Mouse (Mus musculus) gastrocnemius, postnatal 14 days (tissue): ENCODE measurements around the gene Atpif1. TPM values are rescaled to one million over a fixed set of nuclear protein-coding genes. Genes with fewer than 3 reads are reported as not detected.
A peak's percentile ranks its signal among the peaks of the same experiment; 100 is the strongest.

Experiments
- DNase-seq: peaks from one replicate; pipeline ENCODE4 v3.0.0; 2021; ENCODE audit warnings: mixed read lengths
- intact Hi-C: fragments of 180-260 bp; cut with DNase I; formaldehyde crosslinking; loops from one replicate; pipeline ENCODE4 v1.15.1; 2025; ENCODE audit warnings: low total_unique reads
- total RNA-seq, 2 experiments: library from RNA; stranded (reverse); gene quantifications; 2 replicates each; pipeline ENCODE4 v1.2.3; 2021

The Atpif1 gene
- total RNA-seq, 2 experiments from 2014 or later, result 80.8 to 83.4 TPM

DNA sequence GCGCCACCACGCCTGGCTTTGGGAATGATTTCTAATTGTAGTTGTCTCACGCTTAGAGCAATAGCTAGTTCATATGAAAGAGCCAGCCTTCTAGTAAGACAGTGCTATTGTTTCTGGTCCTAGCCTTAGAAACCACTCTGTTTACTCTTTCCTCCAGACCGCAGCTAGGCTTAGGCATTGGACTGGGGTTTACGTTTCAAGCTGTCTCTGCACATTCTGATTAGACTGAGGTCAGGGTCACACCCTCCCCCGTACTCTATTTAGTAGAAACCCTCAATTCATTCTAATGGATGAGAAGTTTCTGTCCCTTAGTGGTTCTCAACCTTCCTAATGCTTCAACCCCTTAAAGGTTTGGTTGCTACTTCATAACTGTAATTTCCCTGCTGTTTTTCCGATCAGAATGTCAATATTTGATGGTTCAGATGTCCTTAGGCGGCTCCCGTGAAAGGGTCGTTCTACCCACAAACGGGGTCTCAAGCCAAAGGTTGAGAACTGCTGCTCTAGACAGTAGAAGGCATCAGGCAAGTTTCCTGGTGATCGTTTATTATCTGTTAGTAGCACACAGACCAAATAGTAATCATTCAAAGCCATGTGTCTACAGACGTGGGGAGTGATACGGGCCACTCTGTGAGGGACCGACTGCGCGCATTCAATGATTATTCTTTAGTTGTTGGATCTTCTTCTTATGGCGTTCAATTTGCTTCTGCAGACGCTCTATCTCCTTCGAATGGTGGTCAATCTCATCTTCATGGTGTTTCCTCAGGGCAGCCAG, 3.2 kb downstream of the Atpif1 start:
- intact Hi-C loops, result no loop called here
- DNase-seq, result no peak

DNA sequence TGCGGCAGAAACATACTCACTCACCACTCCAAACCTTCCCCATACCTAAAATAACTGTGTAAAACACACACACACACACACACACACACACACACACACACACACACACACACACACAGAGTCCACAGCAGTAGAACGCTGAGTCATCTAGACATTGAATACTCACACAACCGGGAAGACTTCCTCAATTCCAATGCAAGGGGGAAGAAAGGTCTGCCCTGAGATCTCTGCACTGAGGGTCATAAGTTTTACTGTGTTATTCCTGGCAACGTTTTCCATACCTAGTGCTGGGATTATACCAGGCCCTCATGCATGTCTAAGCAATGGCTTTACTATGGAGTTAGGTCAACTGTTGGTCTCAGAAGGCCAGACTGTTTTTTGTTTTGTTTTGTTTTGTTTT, 4.1 kb downstream of the Atpif1 start:
- intact Hi-C loops, result no loop called here
- DNase-seq, result no peak

DNA sequence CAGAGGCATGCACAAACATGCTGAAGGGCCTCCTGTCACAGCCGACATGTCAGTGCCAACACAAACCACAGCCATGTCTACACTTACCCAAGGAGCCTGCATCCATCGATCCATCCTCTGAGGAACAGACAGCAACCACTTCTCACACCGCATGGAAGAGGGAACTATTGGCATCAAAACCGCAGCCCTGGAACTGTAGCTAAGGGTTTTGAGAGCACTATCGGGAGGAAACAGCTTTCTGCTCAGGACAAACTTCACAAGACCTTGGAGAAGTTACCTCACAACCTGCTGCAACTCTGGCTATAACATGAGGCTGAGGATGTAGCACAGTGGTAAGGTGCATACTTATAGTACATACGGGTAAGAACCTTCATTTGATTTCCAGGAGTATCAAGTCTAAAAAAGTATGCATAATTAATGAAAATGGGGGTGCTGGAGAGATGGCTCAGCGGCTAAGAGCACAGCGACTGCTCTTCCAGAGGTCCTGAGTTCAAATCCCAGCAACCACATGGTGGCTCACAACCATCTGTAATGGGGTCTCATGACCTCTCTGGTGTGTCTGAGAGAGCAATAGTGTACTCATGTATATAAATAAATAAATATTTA, 5.4 kb downstream of the Atpif1 start:
- DNase-seq, result no peak
- intact Hi-C loops, result no loop called here

DNA sequence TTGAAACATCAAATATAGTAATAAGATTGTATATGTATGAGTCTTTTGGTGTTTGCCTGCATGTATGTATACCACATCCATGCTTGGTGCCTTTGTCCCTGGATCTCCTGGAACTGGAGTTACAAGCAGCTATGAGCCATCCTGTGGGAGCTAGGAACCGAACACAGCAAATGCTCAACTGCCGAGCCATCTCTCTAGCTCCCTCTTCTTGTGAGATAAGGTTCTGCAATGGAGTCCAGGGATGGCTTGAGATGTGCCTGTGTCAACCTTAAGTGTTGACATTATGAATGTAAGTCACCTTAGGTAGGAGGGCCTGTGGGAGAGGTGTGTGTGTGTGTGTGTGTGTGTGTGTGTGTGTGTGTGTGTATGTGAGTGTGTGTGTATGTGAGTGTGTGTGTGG, 6.8 kb downstream of the Atpif1 start:
- intact Hi-C loops, result no loop called here
- DNase-seq, result no peak

DNA sequence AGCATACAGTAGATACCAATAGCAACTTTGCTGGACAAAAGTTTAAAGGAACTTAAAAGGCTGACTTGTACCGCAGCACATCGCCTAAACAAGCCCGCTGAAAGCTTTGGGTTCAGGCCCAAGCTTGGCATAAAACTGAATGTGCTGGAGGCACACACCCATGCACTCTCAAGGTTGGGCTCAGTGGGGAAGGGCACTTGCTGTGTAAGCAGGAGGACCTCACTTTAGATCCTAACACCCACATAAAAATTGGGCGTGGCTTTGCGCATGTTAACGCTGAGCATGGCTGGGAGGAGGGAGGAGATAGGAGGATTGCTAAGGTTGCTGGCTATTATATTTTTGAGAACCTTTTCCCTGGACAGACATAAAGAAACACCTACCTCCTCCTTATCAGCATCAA, 8.7 kb downstream of the Atpif1 start:
- intact Hi-C loops, result no loop called here
- DNase-seq, result no peak

DNA sequence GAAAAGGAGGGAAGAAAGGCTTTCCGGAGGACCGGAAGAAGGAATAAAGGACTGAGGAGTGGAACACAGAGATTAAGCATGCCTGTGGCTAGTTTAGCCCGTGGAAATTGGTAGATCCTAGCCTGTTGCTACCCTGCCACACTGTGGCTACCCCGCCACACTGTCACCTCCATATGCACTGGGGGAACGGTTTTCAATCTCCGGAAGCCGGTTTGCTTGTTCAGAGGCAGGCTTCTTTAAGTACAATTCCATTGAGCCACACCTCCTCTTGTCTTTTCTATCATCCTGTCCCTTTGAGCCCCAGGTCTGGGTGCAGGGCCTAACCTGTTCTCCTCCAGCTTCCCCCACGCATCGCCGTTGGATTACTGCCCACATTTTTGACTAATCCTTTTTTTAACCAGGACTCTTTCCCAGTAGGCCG, 9.1 kb downstream of the Atpif1 start:
- intact Hi-C loops, result no loop called here
- DNase-seq, result no peak

DNA sequence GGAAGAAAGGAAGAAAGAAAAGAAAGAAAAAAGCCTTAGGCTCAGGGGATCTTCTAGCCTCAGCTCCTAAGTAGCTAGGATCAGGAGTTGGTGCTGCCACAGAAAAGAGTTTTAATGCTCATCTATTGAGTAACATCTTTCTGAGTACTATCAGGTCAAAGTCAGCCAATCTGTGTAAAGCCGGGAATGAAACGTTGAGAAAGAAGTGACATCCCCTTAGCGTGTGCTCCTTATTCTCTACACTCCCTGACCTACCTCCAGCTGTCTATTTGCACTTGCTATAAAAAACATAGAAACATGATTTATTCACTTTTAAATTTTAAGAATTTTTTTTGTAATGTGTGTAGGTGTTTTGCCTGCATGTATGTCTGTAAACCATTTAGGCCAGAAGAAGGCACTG, 14.3 kb downstream of the Atpif1 start:
- no peak for DNase-seq
- intact Hi-C loops, result loop anchor here (10.0 kb wide), 1 partner anchor 224 kb away; no protein-coding TSS in a partner anchor

DNA sequence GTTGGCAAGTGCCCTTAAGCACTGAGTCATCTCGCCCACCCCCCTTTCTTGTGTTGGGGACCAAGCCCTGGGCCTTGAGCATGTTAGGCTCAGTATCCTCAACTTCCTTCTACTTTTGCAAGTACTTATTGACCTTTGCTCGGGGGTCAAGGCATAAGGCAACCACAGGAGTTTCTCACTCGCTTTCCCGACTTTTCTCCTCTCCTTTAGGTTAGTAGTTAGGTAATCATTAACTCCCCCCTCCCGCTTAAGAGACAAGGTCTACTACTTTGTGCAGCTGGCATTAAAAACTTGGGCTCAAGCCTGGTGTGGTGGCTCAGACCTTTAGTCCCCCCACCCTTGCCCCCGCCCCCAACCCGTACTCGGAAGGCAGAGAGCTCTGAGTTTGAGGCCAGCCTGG, 15.4 kb downstream of the Atpif1 start:
- intact Hi-C loops, result loop anchor here (10.0 kb wide), 1 partner anchor 223 kb away; no protein-coding TSS in a partner anchor
- no peak for DNase-seq

DNA sequence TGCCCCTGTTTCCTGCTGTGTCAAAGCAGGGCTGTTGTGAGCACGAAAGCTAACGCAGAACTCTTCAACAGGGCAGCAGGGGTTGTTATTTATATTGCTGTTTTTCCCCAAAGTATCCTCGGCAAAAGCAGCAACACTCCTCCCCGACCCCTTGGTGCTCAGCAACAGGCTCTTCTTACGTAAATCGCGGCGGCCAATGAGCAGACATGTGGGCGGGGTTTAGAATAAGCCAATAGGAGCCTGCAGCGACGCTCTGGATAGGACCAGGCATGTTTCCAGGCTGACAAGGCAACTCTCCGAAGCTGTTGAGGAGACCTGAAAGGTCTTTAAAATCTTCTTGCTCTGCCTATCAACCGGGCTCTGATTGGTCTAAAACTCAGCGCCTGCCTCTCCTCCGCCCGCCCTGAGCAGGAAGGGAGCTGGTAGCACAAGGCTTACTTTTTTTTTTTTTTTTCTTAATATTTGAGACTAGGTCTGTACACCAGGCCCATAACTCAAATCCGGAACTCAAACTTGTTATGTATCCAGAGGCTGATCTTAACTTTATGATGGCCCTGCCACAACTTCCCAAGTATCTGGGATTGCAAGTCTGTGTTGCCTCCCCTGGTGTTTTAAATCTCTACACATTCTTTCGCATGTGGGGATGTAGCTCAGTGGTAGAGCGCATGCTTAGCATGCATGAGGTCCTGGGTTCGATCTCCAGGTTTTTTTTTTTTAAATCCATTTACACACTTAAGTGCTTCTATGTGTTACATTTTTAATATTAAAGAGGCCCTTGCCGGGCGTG, 17.9 kb downstream of the Atpif1 start:
- intact Hi-C loops, result loop anchor here (10.0 kb wide), 1 partner anchor 221 kb away; no protein-coding TSS in a partner anchor
- DNase-seq, result peak; percentile 94

DNA sequence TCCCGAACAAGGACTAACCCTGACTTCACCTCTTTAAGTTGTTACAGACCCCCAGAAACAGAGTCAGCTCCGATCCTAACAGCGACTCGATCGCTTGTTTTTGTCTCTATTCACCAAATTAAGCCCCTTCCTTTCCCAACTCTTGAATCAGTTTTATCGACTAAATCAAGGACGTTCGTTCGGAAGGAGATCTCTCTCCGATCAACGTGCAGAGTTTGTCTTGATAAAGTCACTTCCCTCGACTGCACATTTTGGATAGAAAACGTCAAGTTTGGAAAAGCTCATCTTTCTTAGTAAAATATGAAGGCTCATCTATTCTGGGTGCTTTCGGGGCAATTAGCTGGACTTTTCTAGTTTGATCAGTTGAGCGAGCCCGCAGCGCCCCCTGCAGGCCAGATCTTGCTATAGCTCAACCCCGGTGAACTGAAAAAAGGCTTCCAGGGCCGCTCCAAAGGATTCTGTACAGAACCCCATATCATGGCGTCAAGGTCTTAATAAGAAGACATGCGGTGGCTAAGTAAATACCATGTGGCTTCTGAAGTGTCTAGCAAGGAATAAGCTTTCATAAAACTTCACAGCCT, 18.8 kb downstream of the Atpif1 start:
- intact Hi-C loops, result loop anchor here (5.0 to 10.0 kb wide), 2 partner anchors 47 to 220 kb away; no protein-coding TSS in a partner anchor
- peak; percentile 80 for DNase-seq

DNA sequence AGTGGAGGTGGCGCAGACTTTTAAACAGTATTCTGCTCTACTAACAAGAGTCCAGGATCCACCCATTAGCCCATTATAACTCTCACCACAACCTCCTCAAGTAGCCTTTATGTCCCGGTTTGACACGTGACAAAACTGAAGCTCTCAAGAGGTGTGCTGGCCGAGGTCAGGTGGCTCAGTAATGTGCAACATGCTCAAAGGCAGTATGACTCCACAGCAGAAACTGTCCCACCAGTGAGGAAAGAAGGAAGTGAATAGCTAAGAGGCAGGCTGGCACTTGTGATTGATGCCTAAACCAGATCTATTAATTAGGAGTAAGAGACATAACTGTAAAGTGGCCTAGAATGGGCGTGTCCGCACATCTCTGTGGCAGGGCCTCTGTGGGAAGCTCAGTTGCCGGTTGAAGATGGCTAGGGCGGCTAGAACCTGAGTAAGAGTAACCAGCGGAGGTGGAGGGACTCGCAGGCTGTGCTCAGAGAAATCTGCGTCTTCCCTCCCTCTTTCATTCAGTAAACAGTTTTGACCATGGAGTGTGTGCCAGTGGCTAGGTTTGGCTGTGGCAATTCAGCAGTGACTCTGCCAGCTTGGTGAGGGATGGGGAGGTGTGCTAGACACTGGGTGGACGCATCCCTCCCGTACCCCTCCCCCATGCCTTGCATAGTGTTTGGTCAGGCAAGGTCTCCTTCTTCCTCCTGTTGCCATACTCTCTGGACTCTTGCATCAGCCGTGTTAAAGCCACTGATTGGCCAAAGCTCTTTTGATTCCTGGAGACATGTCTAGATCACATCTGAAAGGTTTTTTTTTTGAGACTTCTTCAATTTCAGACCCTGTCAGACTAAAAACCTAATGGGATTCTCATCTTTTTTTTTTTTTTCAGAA, 19.8 kb downstream of the Atpif1 start:
- no peak for DNase-seq
- intact Hi-C loops, result loop anchor here (5.0 to 10.0 kb wide), 2 partner anchors 46 to 219 kb away; no protein-coding TSS in a partner anchor

DNA sequence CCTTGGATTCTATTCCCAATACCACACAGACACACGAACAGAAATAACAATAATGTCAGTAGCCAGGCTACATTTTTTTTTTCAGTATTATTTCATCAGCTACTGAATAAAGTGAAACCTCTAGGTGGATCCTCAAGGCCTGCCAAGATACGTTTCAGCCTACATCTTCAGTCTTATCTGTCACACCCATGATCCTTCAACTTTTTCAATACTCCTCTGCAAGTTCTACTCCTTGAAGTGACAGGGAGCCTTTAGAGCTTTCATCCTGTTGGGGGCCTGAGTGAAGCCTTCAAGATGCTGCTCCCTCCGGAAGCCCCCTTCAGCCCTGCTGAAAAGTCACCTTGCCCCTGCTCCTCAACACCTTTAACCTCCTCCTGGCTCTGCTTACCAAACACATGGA, 21.4 kb downstream of the Atpif1 start:
- intact Hi-C loops, result loop anchor here (5.0 to 10.0 kb wide), 2 partner anchors 45 to 217 kb away; no protein-coding TSS in a partner anchor
- no peak for DNase-seq

DNA sequence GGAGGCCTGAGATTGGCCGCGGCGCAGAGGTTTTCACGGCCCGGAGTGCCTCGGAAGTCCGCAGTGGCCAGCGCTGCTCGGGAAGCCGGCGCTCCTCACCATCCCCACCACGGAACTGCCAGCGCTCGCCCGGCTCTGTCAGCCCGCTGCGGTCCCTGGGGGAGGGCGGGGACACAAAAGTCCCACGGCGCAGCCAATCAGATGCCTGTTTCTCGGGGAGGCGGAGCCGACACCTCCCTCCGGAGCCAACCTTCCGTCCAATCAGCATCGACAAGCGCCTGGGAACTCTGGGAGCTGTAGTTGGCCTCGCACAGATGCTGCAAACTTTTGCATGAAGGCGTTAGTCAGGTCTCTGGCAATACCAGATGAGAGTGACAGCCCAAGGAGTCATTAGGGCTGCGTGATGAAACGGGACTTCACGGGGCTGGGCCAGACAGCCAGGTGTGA, 23.1 kb downstream of the Atpif1 start, which contains the start of gene Sesn2:
Gene Sesn2 (minus strand): TSS at position 150 of the 447 bp plus-strand sequence.
- intact Hi-C loops, result loop anchor here (5.0 to 10.0 kb wide), 2 partner anchors 43 to 216 kb away; no protein-coding TSS in a partner anchor
- peak; percentile 98 for DNase-seq

DNA sequence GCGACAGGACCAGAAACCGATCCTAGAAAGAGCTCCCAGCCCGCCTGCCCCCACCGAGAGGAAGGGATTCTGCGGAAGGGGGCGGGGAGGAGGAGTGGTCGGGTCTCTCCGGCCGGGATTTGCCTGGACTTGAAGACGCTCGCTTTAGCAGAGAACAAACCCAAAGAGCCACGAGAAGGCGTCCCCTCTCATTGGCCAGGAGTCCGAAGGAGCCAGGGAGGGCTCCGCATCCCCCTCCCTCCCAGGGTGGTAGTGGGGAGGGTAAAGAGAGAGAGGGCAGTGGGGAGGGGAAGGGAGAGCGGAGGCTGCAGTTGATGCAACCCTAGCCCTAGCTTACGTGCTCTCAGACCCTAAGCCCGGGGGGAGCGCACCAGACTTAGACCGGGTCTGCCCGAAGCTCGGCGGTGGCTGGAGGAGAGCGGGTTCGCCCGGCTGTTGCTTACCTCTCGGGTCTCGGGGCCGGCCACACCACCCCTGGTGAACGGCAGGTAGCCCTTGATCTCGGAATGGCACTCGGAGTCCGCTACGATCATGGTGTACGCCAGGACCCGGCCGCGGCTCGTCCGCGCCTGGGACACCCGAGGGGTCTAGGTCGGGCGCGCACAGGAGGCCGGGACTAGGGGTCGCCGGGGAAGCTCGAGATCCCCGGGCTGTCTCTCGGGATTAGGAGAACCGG, 23.7 kb downstream of the Atpif1 start:
- intact Hi-C loops, result loop anchor here (5.0 to 10.0 kb wide), 2 partner anchors 42 to 215 kb away; no protein-coding TSS in a partner anchor
- DNase-seq, result peak; percentile 74

DNA sequence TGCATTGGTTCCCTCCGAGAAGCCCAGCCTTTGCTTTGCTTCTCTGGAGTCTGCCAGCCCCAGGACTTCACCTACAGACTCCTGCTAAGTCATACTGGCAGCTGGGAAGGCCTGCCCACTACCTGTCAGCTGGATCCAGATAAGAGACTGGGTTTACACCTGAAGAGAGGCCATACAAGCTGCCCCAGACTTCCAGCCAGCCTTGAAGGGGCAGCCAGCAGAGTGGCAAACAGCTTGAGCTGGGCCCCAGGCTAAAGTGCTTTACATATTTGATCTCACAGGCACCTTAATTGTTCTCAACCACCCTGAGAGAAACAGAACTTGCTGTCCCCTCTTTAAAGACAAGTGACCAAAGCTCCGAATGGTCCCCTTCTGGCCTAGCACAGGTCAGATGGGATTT, 26.2 kb downstream of the Atpif1 start:
- intact Hi-C loops, result no loop called here
- DNase-seq, result no peak

DNA sequence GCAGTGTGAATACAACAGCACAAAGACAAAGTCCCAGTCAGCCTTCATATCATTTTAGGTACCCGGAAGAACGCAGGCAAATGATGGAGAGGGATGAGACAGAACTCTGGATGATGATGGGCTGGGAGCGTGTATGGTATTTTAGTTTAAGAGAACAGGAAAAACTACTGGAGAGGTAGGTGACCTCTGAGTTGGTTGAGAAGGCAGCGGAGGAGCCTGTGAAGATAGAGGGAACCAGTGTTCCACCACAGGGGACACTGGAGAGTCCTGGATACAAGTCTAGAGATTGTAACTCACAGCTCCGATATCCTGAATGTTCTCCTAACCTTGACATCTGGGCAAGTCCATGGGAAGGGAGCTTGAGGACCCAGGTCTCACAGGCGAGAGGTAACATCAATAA, 27.2 kb downstream of the Atpif1 start:
- intact Hi-C loops, result no loop called here
- no peak for DNase-seq

DNA sequence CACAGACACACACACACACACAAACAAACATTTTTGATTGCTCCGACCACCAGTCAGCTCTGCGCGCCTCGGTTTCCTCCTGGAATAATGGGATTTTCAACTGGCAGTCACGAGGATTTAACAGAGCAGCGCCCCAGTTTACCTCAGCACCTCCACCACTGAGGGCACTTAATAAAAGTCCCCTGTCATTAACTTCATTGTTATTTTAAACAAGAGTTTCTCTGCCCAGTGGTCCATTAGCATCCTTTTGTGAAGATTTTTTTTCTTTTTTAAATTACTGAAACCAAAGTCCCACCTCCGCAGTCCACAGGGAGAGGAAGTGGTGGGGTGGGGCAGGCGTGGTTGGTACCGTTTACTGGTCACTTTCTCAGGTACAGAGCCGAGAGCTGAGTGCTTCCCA, 27.7 kb downstream of the Atpif1 start:
- intact Hi-C loops, result no loop called here

More for the DNA sequence above, 27.7 kb downstream of the Atpif1 start:
- DNase-seq, result no peak
